Mouse (Mus musculus): Measurements from ENCODE around the gene Rpl37. TPM values are rescaled to one million over a fixed set of nuclear protein-coding genes. Genes with fewer than 3 reads are reported as not detected.
"Not testable (repeated sequence)": the region's sequence is repeated elsewhere in the genome, so short reads cannot be mapped to it uniquely, and the experiment has no call there.

Rpl37 gene
- polyA plus RNA-seq, 1 experiment from 2014 or later = 490 TPM

- not testable (repeated sequence) for H3K9me3 ChIP-seq (ENCODE audit: control insufficient read depth, low read length); H3K36me3 ChIP-seq (ENCODE audit: control insufficient read depth, insufficient read depth, low read length); H3K4me3 ChIP-seq (ENCODE audit: low read depth, low read length); ATAC-seq (ENCODE audit: insufficient read depth, low FRiP score, low TSS enrichment); H3K4me1 ChIP-seq (ENCODE audit: control insufficient read depth, insufficient read depth, low read length); H3K9ac ChIP-seq (ENCODE audit: low read length); H3K27me3 ChIP-seq (ENCODE audit: control insufficient read depth, insufficient read depth, low read length); H3K27ac ChIP-seq (ENCODE audit: low read depth, low read length); DNase-seq (ENCODE audit: low spot score); H3K4me2 ChIP-seq (ENCODE audit: low read depth)
- WGBS = 92% methylated on average over 14 of the region's 14 CpGs
These were observed 14.6 kb downstream of the Rpl37 start for GRCm38 (mm10) chr15:5130887-5131668.

- ATAC-seq (ENCODE audit: insufficient read depth, low FRiP score, low TSS enrichment) = no peak
- no peaks in the 10 kb centered on the region for H3K27me3 ChIP-seq (ENCODE audit: control insufficient read depth, insufficient read depth, low read length)
These were observed 16.9 kb downstream of the Rpl37 start for GRCm38 (mm10) chr15:5133301-5133700.

GRCm38 (mm10) chr15:5134179-5134578 lies 17.7 kb downstream of the Rpl37 start:
- no peak for DNase-seq (ENCODE audit: low spot score)
- Histone ChIP-seq H3K27me3 (ENCODE audit: control insufficient read depth, insufficient read depth, low read length) (no peaks in the 10 kb centered on the region), H3K4me3 (ENCODE audit: low read depth, low read length) (no peak overlapping the region), H3K27ac (ENCODE audit: low read depth, low read length) (no peak overlapping the region), H3K9ac (ENCODE audit: low read length) (no peak overlapping the region), H3K4me1 (ENCODE audit: control insufficient read depth, insufficient read depth, low read length) (no peaks in the 10 kb centered on the region), H3K4me2 (ENCODE audit: low read depth) (no peak overlapping the region), H3K9me3 (ENCODE audit: control insufficient read depth, low read length) (no peaks in the 10 kb centered on the region), H3K36me3 (ENCODE audit: control insufficient read depth, insufficient read depth, low read length) (no peaks in the 10 kb centered on the region)
- ATAC-seq (ENCODE audit: insufficient read depth, low FRiP score, low TSS enrichment) = no peak
- 52% methylated on average over 3 of the region's 3 CpGs for WGBS

More at GRCm38 (mm10) chr15:5133301-5133700, 16.9 kb downstream of the Rpl37 start:
- DNase-seq (ENCODE audit: low spot score) = no peak
- H3K4me3 ChIP-seq (ENCODE audit: low read depth, low read length) = no peak overlapping the region
- no peaks in the 10 kb centered on the region for H3K36me3 ChIP-seq (ENCODE audit: control insufficient read depth, insufficient read depth, low read length)
- no peak overlapping the region for H3K9ac ChIP-seq (ENCODE audit: low read length)
- WGBS = 66% methylated on average over 3 of the region's 3 CpGs
- no peaks in the 10 kb centered on the region for H3K4me1 ChIP-seq (ENCODE audit: control insufficient read depth, insufficient read depth, low read length)
- H3K27ac ChIP-seq (ENCODE audit: low read depth, low read length) = no peak overlapping the region
- H3K9me3 ChIP-seq (ENCODE audit: control insufficient read depth, low read length) = no peaks in the 10 kb centered on the region
- no peak overlapping the region for H3K4me2 ChIP-seq (ENCODE audit: low read depth)

- Histone ChIP-seq H3K4me1 (ENCODE audit: control insufficient read depth, insufficient read depth, low read length) (no peaks in the 10 kb centered on the region), H3K27me3 (ENCODE audit: control insufficient read depth, insufficient read depth, low read length) (no peaks in the 10 kb centered on the region), H3K9me3 (ENCODE audit: control insufficient read depth, low read length) (no peaks in the 10 kb centered on the region), H3K4me3 (ENCODE audit: low read depth, low read length) (no peak overlapping the region), H3K9ac (ENCODE audit: low read length) (no peak overlapping the region), H3K4me2 (ENCODE audit: low read depth) (no peak overlapping the region), H3K27ac (ENCODE audit: low read depth, low read length) (no peak overlapping the region), H3K36me3 (ENCODE audit: control insufficient read depth, insufficient read depth, low read length) (no peaks in the 10 kb centered on the region)
- WGBS = 81% methylated on average over 8 of the region's 8 CpGs
- no peak for DNase-seq (ENCODE audit: low spot score)
- ATAC-seq (ENCODE audit: insufficient read depth, low FRiP score, low TSS enrichment) = no peak
These were observed 18.6 kb downstream of the Rpl37 start for GRCm38 (mm10) chr15:5134945-5135483.

GRCm38 (mm10) chr15:5138021-5138856 lies 21.8 kb downstream of the Rpl37 start:
- ATAC-seq (ENCODE audit: insufficient read depth, low FRiP score, low TSS enrichment) = no peak
- 91% methylated on average over 9 of the region's 9 CpGs for WGBS
- Histone ChIP-seq H3K36me3 (ENCODE audit: control insufficient read depth, insufficient read depth, low read length) (no peaks in the 10 kb centered on the region), H3K27ac (ENCODE audit: low read depth, low read length) (no peak overlapping the region), H3K4me3 (ENCODE audit: low read depth, low read length) (no peak overlapping the region), H3K27me3 (ENCODE audit: control insufficient read depth, insufficient read depth, low read length) (no peaks in the 10 kb centered on the region), H3K4me2 (ENCODE audit: low read depth) (no peak overlapping the region), H3K4me1 (ENCODE audit: control insufficient read depth, insufficient read depth, low read length) (no peaks in the 10 kb centered on the region), H3K9me3 (ENCODE audit: control insufficient read depth, low read length) (no peaks in the 10 kb centered on the region), H3K9ac (ENCODE audit: low read length) (no peak overlapping the region)
- DNase-seq (ENCODE audit: low spot score) = no peak

GRCm38 (mm10) chr15:5139366-5139765 lies 22.9 kb downstream of the Rpl37 start:
- H3K9me3 ChIP-seq (ENCODE audit: control insufficient read depth, low read length) = no peaks in the 10 kb centered on the region
- H3K27ac ChIP-seq (ENCODE audit: low read depth, low read length) = no peak overlapping the region
- 82% methylated on average over 2 of the region's 2 CpGs for WGBS
- no peaks in the 10 kb centered on the region for H3K27me3 ChIP-seq (ENCODE audit: control insufficient read depth, insufficient read depth, low read length)
- no peaks in the 10 kb centered on the region for H3K36me3 ChIP-seq (ENCODE audit: control insufficient read depth, insufficient read depth, low read length)
- no peak overlapping the region for H3K4me2 ChIP-seq (ENCODE audit: low read depth)
- no peaks in the 10 kb centered on the region for H3K4me1 ChIP-seq (ENCODE audit: control insufficient read depth, insufficient read depth, low read length)
- no peak for ATAC-seq (ENCODE audit: insufficient read depth, low FRiP score, low TSS enrichment)
- H3K4me3 ChIP-seq (ENCODE audit: low read depth, low read length) = no peak overlapping the region
- H3K9ac ChIP-seq (ENCODE audit: low read length) = no peak overlapping the region
- DNase-seq (ENCODE audit: low spot score) = no peak

GRCm38 (mm10) chr15:5139863-5140262 lies 23.4 kb downstream of the Rpl37 start:
- no peak for ATAC-seq (ENCODE audit: insufficient read depth, low FRiP score, low TSS enrichment)

GRCm38 (mm10) chr15:5140357-5140756 lies 23.9 kb downstream of the Rpl37 start:
- Histone ChIP-seq H3K9ac (ENCODE audit: low read length) (no peak overlapping the region), H3K4me1 (ENCODE audit: control insufficient read depth, insufficient read depth, low read length) (peaks cover 3% of the 10 kb centered on the region; the same call in 1 of the 2 replicates), H3K27ac (ENCODE audit: low read depth, low read length) (no peak overlapping the region), H3K36me3 (ENCODE audit: control insufficient read depth, insufficient read depth, low read length) (no peaks in the 10 kb centered on the region), H3K4me2 (ENCODE audit: low read depth) (no peak overlapping the region), H3K9me3 (ENCODE audit: control insufficient read depth, low read length) (no peaks in the 10 kb centered on the region), H3K27me3 (ENCODE audit: control insufficient read depth, insufficient read depth, low read length) (no peaks in the 10 kb centered on the region), H3K4me3 (ENCODE audit: low read depth, low read length) (no peak overlapping the region)
- no peak for DNase-seq (ENCODE audit: low spot score)
- ATAC-seq (ENCODE audit: insufficient read depth, low FRiP score, low TSS enrichment) = no peak

More at GRCm38 (mm10) chr15:5139863-5140262, 23.4 kb downstream of the Rpl37 start:
- Histone ChIP-seq H3K4me2 (ENCODE audit: low read depth) (no peak overlapping the region), H3K36me3 (ENCODE audit: control insufficient read depth, insufficient read depth, low read length) (no peaks in the 10 kb centered on the region), H3K4me3 (ENCODE audit: low read depth, low read length) (no peak overlapping the region), H3K9ac (ENCODE audit: low read length) (no peak overlapping the region), H3K27ac (ENCODE audit: low read depth, low read length) (no peak overlapping the region), H3K4me1 (ENCODE audit: control insufficient read depth, insufficient read depth, low read length) (peaks cover under 1% of the 10 kb centered on the region; the same call in 1 of the 2 replicates), H3K27me3 (ENCODE audit: control insufficient read depth, insufficient read depth, low read length) (no peaks in the 10 kb centered on the region), H3K9me3 (ENCODE audit: control insufficient read depth, low read length) (no peaks in the 10 kb centered on the region)
- 84% methylated on average over 7 of the region's 7 CpGs for WGBS
- no peak for DNase-seq (ENCODE audit: low spot score)
